Mouse (Mus musculus): ENCODE results near the gene Pdlim1. TPM values are rescaled to one million over a fixed set of nuclear protein-coding genes. Genes with fewer than 3 reads are reported as not detected.
"Not testable (repeated sequence)": the region's sequence is repeated elsewhere in the genome, so short reads cannot be mapped to it uniquely, and the experiment has no call there.

The Pdlim1 gene
- polyA plus RNA-seq, 1 experiment from 2014 or later = 63.2 TPM

DNA sequence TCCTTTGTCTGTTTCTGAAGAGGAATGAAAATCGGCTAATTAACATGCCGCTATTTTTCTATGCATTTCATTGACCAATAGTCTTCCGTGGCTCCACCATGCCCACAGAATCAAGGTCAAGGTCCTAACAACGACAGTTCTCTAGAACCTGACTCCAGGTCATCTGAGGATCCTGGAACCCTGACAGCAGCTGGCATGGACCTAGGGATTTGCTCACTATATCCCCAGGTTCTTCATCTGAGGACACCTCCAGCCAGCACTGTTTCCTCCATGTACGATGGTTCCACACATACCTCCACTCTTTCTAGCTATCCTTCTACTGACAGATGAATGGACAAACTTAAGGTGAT lies 45.9 kb downstream of the Pdlim1 start:
- WGBS = 79% methylated on average over 5 of the region's 5 CpGs
- H3K36me3 ChIP-seq = no peaks in the 10 kb centered on the region
- H3K9me3 ChIP-seq (replicated peaks) = no peaks in the 10 kb centered on the region
- H3K4me1 ChIP-seq = no peaks in the 10 kb centered on the region
- H3K27ac ChIP-seq = no peak overlapping the region
- H3K4me3 ChIP-seq = no peak overlapping the region
- H3K27me3 ChIP-seq (ENCODE audit: low read depth, poor library complexity, severe bottlenecking) = no peaks in the 10 kb centered on the region
- DNase-seq (ENCODE audit: low spot score) = no peak

DNA sequence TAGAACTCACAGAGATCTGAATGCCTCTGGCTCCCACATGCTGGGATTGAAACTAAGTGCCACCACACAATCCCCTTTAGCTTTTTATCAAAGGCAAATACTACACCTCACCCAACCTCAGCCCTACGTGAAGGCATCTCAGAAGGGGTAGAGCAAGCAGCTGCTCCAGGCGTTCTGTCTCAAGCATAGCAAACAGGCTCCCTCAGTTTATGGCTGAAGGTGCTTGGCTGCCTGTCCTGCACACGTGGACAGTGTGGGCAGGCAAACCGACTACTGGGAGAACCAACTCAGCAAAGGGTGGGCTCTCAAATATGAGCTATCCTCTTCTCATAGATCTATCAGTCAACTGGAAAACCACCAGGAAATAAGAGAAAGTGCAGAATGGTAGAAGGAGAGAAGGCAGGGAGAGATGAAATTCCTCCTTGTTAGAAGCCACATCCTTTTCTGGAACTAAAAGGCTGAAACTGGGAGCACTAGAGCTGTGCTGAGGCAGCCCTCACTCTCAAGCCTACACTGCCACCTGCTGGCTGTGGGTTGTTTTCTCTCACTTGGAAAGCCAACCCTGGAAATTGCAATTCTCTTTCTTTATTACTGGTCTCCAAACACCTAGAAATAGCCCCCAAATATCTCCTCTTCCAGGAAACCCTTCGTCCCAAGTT lies 46.4 kb downstream of the Pdlim1 start:
- no peaks in the 10 kb centered on the region for H3K36me3 ChIP-seq
- H3K4me1 ChIP-seq = no peaks in the 10 kb centered on the region
- no peaks in the 10 kb centered on the region for H3K9me3 ChIP-seq (replicated peaks)
- no peaks in the 10 kb centered on the region for H3K27me3 ChIP-seq (ENCODE audit: low read depth, poor library complexity, severe bottlenecking)
- H3K4me3 ChIP-seq = no peak overlapping the region
- no peak overlapping the region for H3K27ac ChIP-seq
- DNase-seq (ENCODE audit: low spot score) = peak; percentile 80
- WGBS = 65% methylated on average over 5 of the region's 5 CpGs

DNA sequence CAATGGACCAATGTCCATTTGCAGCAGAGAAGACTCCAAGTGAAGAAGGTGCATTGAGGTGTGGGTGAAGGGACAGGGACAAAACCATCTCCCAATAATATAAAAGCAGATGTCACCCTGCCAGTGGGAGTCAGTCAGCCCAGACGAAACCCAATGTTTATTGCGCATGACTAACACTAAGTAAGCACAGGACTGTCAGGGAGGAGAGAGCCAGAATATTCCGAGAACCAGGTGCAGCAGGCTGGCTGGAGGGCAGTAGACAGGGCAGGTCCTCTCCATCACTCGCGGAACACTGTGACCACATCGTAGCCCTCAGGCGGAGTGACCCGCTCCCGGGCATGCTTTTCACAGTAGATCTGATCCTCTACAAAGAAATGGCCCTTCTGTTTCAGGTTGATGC lies 49.3 kb downstream of the Pdlim1 start:
- H3K4me3 ChIP-seq; H3K9me3 ChIP-seq (replicated peaks); H3K4me1 ChIP-seq; H3K36me3 ChIP-seq; H3K27ac ChIP-seq; H3K27me3 ChIP-seq (ENCODE audit: low read depth, poor library complexity, severe bottlenecking); DNase-seq (ENCODE audit: low spot score): not testable (repeated sequence)
- 94% methylated on average over 9 of the region's 9 CpGs for WGBS

DNA sequence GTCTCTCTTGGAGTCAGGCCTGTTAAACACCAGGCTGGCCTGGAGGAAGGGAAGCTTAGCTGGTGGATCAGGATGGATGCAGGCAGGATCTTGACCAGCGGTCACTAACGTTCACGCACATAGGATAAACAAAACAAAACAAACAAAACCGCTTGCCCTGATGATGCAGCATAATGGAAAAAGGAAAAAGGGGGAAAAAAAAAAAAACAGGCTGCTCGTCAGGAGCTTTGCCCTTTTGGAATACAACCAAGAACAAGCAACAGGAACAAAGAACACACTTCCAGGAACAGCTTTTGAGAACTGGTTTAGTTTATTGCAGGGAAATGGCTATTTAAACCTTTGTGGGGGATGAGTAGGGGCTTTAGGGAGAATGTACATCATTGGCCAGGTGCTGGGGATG lies 50.8 kb downstream of the Pdlim1 start:
- Histone ChIP-seq H3K27me3 (ENCODE audit: low read depth, poor library complexity, severe bottlenecking) (no peaks in the 10 kb centered on the region), H3K4me1 (no peaks in the 10 kb centered on the region), H3K9me3 (replicated peaks) (no peaks in the 10 kb centered on the region), H3K27ac (no peak overlapping the region), H3K4me3 (no peak overlapping the region), H3K36me3 (no peaks in the 10 kb centered on the region)
- no peak for DNase-seq (ENCODE audit: low spot score)
- WGBS = 91% methylated on average over 5 of the region's 5 CpGs

DNA sequence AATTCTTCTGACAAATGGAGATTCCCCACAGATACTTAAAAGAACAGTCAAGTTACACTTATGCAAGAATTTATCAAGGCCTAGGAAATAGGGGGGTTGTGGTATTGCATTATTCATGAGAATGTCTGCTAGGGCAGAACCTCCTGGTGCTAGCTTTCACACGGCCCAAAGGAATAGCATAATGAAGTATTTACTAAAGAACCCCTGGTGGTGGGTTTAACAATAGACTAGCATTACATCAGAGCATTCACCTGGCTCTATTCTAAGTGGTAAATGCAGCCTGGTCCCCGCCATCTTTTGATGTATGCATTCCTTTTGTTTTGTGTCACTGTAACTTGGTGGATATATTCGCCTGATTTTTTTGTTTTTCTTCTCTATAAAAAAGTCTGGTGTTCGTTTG lies 68.7 kb downstream of the Pdlim1 start:
- not testable (repeated sequence) for H3K27ac ChIP-seq; H3K4me1 ChIP-seq; H3K4me3 ChIP-seq; H3K9me3 ChIP-seq (replicated peaks); H3K27me3 ChIP-seq (ENCODE audit: low read depth, poor library complexity, severe bottlenecking); H3K36me3 ChIP-seq; DNase-seq (ENCODE audit: low spot score)
- 84% methylated on average over 4 of the region's 4 CpGs for WGBS

DNA sequence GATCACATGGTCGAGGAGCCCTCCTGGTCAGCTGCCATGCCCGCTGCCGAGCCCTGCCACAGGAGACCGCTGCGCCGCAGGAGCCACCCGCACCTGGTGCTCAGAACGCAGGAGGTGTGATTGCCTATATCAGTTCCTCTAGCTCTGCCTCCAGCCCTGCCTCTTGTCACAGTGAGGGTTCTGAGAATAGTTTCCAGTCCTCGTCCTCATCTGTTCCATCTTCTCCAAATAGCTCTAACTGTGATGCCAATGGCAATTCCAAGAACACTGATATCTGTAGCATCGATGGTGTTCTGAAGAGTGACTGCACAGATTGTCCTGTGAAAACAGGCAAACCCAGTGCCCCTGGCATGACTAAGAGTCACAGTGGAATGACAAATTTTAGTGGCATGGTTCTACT lies 81.0 kb downstream of the Pdlim1 start:
- no peak overlapping the region for H3K27ac ChIP-seq
- no peak overlapping the region for H3K4me3 ChIP-seq
- DNase-seq (ENCODE audit: low spot score) = no peak
- H3K36me3 ChIP-seq = no peaks in the 10 kb centered on the region
- H3K9me3 ChIP-seq (replicated peaks) = no peaks in the 10 kb centered on the region
- WGBS = 90% methylated on average over 10 of the region's 10 CpGs
- H3K4me1 ChIP-seq = no peaks in the 10 kb centered on the region
- no peaks in the 10 kb centered on the region for H3K27me3 ChIP-seq (ENCODE audit: low read depth, poor library complexity, severe bottlenecking)

DNA sequence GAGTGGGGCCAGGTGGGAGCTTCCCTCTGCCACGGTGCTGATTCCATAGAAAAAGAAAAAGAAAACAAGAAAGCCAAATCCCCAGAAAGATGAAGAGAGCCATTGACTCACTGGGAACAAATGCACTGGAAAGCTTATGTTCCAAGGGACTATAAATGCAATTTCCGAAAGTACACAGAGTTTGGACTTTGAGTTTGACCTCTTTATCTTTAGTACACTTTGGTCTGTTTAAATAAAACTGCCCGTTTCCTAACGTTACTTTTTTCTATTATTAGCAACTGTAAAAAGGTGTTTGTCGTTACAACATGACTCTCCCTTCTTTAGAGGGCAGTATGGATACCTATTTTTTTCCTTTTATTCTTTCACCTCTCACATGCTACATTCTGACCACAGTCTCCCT lies 84.5 kb downstream of the Pdlim1 start, which contains the start of gene Cyp2c70:
Gene Cyp2c70 (minus strand): TSS at position 174 of the 400 bp plus-strand sequence.
- Histone ChIP-seq H3K36me3 (no peaks in the 10 kb centered on the region), H3K27me3 (ENCODE audit: low read depth, poor library complexity, severe bottlenecking) (no peaks in the 10 kb centered on the region), H3K27ac (no peak within 1 kb of the TSS), H3K4me1 (no peaks in the 10 kb centered on the region), H3K4me3 (no peak within 1 kb of the TSS), H3K9me3 (replicated peaks) (no peaks in the 10 kb centered on the region)
- 85% methylated on average over 5 of the region's 5 CpGs for WGBS
- DNase-seq (ENCODE audit: low spot score) = no peak

DNA sequence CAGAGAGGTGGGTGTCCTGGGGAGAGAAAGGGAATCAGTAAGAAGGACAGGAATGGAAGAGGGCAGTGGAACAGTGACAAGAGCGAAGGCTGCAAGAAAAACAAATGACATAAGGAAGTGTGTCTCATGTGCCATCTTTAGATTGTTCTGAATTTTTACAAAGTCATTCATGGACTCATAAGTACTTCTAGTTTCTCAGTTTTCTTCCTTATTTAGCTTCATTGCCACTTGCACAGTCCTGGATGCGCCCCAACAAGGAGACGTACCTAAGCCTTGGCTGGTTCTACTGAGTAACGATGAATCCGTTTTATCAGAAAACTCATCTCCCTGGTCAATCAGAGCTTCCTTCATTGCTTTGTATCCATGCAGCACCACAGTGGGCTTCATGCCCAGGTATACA lies 88.0 kb downstream of the Pdlim1 start:
- H3K27ac ChIP-seq = no peak overlapping the region
- H3K9me3 ChIP-seq (replicated peaks) = no peaks in the 10 kb centered on the region
- H3K4me1 ChIP-seq = no peaks in the 10 kb centered on the region
- no peaks in the 10 kb centered on the region for H3K27me3 ChIP-seq (ENCODE audit: low read depth, poor library complexity, severe bottlenecking)
- no peak overlapping the region for H3K4me3 ChIP-seq
- no peaks in the 10 kb centered on the region for H3K36me3 ChIP-seq
- WGBS = 91% methylated on average over 5 of the region's 5 CpGs
- no peak for DNase-seq (ENCODE audit: low spot score)

DNA sequence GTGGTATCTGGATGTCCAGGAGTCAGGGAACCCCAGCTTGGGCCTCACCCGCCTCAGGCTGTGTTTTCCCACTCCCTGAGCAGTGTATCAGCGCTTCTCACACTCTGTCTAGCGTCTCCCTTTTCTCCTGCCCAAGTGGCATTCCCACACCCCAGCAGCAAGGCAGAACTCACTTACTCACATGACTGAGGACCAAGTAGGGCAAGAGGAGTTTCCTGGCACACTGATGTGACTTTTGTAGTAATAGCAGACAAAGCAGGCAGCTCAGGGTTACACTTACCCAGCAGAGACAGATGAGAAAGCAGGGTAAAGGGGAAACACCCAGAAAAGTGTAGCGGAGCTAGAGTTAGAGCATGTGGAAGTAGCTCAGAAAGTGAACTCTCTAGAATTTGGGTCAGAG lies 93.3 kb downstream of the Pdlim1 start:
- 79% methylated on average over 4 of the region's 4 CpGs for WGBS
- no peak for DNase-seq (ENCODE audit: low spot score)
- Histone ChIP-seq H3K9me3 (replicated peaks) (no peaks in the 10 kb centered on the region), H3K27me3 (ENCODE audit: low read depth, poor library complexity, severe bottlenecking) (no peaks in the 10 kb centered on the region), H3K4me1 (no peaks in the 10 kb centered on the region), H3K36me3 (no peaks in the 10 kb centered on the region), H3K27ac (no peak overlapping the region), H3K4me3 (no peak overlapping the region)

Other genes starting within 250 kb of the Pdlim1 start
- gene Cyp2c54, start 198.0 kb downstream of the Pdlim1 start, polyA plus RNA-seq (2016; fragmentation: Nextera tagmentation; extraction: Ambion mirVana) = not detected in 2 replicates
- not detected in 2 replicates for gene Cyp2c50, start 182.2 kb downstream of the Pdlim1 start, polyA plus RNA-seq (2016; fragmentation: Nextera tagmentation; extraction: Ambion mirVana)
- not detected in 2 replicates for gene Cyp2c70, start 84.5 kb downstream of the Pdlim1 start, polyA plus RNA-seq (2016; fragmentation: Nextera tagmentation; extraction: Ambion mirVana)
- gene Sorbs1, start 241.9 kb upstream of the Pdlim1 start, polyA plus RNA-seq (2016; fragmentation: Nextera tagmentation; extraction: Ambion mirVana) = 21.1 and 24.5 TPM in 2 replicates

Measured in limb, embryonic 10.5 days (tissue).